Mouse (Mus musculus) small intestine, adult 2 months (tissue): Measurements from ENCODE around the gene Epha3.

Experiments
- CTCF ChIP-seq: fragments of 200-500 bp; IDR thresholded peaks from 2 replicates; pipeline ENCODE4 v1.5.1; 2012; ENCODE audit warnings: low read depth, mild to moderate bottlenecking, control low read depth, inconsistent platforms, low read length, moderate library complexity, mixed read lengths; ENCODE audit not compliant: insufficient replicate concordance, insufficient read length; ENCODE audit errors: extremely low read depth
- POLR2A ChIP-seq: fragments of 200-500 bp; IDR thresholded peaks from 2 replicates; pipeline ENCODE4 v1.6.1; 2012; ENCODE audit warnings: low read depth, mild to moderate bottlenecking, control low read depth, inconsistent platforms, low read length, moderate library complexity

DNA sequence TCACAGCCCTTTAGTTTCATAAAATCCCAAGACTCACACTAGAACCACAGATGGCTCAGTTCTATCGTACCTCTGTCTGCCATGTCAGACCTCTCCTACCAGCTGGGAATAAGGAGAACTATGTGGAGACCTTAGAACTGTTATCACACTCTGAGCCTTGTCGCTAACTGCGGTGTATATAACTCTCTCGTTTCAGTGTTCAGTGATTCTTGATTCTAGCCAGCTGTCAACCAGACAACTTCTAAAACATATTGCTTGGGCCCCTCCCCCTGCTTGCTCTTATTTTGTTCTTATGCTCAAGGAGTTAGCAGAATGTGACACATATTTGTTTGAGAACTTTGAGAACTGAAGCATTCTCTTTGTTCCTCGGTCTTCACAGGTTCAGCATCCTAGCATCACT, 83.8 kb downstream of the Epha3 start:
- TF ChIP-seq CTCF: no peak
- no peak for TF ChIP-seq POLR2A
